Mouse (Mus musculus) hindbrain, postnatal 0 days (tissue): ENCODE measurements at regions not wholly inside any gene's neighbourhood (a gene's known extent, or its start where the extent isn't known, plus 50 kb on each side); places are given as distances from the start of the nearest gene placed in this dataset.

Experiments used
- ATAC-seq: fragments of 200-750 bp; cut with Nextera tagmentation; 2 replicates; pipeline ENCODE4 v1.8.0; 2017; ENCODE audit warnings: mild to moderate bottlenecking, moderate TSS enrichment, moderate library complexity
- DNase-seq: peaks from one replicate; pipeline ENCODE4 v3.0.0-alpha.2; 2015; ENCODE audit warnings: low spot score
- H3K27ac ChIP-seq: fragments of 300-500 bp; sonication (generic); 2 replicates; pipeline ENCODE4 v1.5.1; 2014; ENCODE audit warnings: mild to moderate bottlenecking
- H3K27me3 ChIP-seq: fragments of 300-500 bp; sonication (generic); 2 replicates; pipeline ENCODE4 v1.6.1; 2014; ENCODE audit warnings: low read length, mixed read lengths; ENCODE audit not compliant: insufficient read depth
- H3K36me3 ChIP-seq: fragments of 300-500 bp; sonication (generic); 2 replicates; pipeline ENCODE4 v1.6.1; 2014; ENCODE audit warnings: low read length, mixed read lengths; ENCODE audit not compliant: insufficient read depth
- H3K4me1 ChIP-seq: fragments of 300-500 bp; sonication (generic); 2 replicates; pipeline ENCODE4 v1.6.1; 2014; ENCODE audit warnings: antibody characterized with exemption, low read length, mixed read lengths; ENCODE audit not compliant: insufficient read depth
- H3K4me2 ChIP-seq: fragments of 300-500 bp; sonication (generic); 2 replicates; pipeline ENCODE4 v1.6.1; 2014; ENCODE audit warnings: low read depth, mild to moderate bottlenecking, low read length, moderate library complexity, mixed read lengths
- H3K4me3 ChIP-seq: fragments of 300-500 bp; sonication (generic); 2 replicates; pipeline ENCODE4 v1.5.1; 2014; ENCODE audit warnings: low read length
- H3K9ac ChIP-seq: fragments of 300-500 bp; sonication (generic); replicated peaks from 2 replicates; pipeline ENCODE4 v1.6.1; 2014; ENCODE audit warnings: mild to moderate bottlenecking, low read length, moderate library complexity, mixed read lengths
- H3K9me3 ChIP-seq: fragments of 300-500 bp; sonication (generic); 2 replicates; pipeline ENCODE4 v1.6.1; 2016; ENCODE audit warnings: low read length, mixed read lengths
- CTCF ChIP-seq: IDR thresholded peaks from 2 replicates; pipeline ENCODE4 v1.5.1; 2016; ENCODE audit warnings: antibody characterized with exemption, control low read depth, low read depth
- WGBS: fragments of 180-500 bp; shearing (Covaris S2); extraction: QIAGEN DNeasy Blood & Tissue Kit; methylation state at CpG from one replicate; pipeline ENCODE4 v1.1.7; 2014; 5-methylcytosine and 5-hydroxymethylcytosine counted together

DNA sequence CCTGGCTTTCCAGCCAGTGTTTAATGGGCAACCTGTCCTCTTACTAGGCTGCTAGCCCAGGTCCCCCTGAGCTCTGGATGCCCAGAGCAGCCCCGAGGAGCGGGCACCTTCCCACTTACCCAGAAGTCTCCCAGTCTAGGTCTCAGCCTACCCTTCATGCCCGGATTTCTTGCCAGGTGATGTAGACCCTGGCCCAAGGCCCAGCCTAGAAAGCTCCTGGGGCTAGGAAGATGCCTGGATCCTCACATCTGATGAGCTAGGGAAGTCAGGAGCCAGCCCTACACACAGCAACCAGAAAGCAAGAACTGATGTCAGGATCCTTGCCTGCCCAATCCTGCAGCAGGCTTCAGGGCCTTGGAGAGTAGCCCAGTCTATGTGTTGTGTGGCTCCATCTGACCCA lies 83.7 kb upstream of the Slc6a6 start:
- Histone ChIP-seq H3K27me3 (no peaks in the 10 kb centered on the region), H3K9ac (no peak overlapping the region), H3K9me3 (peaks cover 4% of the 10 kb centered on the region), H3K27ac (no peak overlapping the region), H3K36me3 (no peaks in the 10 kb centered on the region), H3K4me1 (no peaks in the 10 kb centered on the region), H3K4me2 (no peak overlapping the region), H3K4me3 (no peak overlapping the region)
- DNase-seq (no peak), ATAC-seq (no peak)
- WGBS: 80% methylated on average over 3 of the region's 3 CpGs
- TF ChIP-seq CTCF: no peak

DNA sequence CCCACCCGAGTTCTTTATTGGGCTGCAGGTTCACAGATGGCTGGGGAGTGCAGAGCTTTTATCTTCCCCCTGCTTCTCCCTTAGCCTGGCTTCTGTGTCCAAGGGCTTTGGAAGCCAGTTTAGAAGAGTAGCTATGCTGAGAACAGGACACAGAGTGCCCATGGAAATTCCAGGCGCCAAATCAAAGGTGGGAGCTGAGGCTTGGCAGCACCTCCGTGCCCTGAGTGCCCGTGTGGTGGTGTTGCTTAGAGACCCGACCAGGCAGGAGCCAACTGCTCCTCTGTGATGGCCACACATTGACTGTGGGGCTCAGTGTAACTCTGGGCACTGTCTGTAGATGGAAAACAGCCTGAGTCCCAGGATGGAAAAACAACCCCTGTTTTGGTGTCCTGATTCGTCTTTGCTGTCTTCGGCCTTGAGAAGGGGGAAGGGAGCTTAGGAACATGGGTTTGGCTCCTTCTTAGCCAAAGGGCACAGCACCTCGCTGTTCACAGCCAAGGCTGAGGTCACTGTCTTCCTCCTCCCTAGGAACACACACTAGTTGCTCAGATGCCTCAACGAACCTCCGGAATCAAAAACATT lies 77.1 kb upstream of the Slc6a6 start:
- Histone ChIP-seq H3K4me3 (no peak overlapping the region), H3K9me3 (peaks cover 4% of the 10 kb centered on the region), H3K36me3 (no peaks in the 10 kb centered on the region), H3K27me3 (no peaks in the 10 kb centered on the region), H3K4me1 (no peaks in the 10 kb centered on the region), H3K4me2 (no peak overlapping the region), H3K9ac (no peak overlapping the region), H3K27ac (no peak overlapping the region)
- ATAC-seq (peak; percentile 51; the same call in 1 of the 2 replicates), DNase-seq (peak; percentile 38)
- WGBS: 71% methylated on average over 10 of the region's 10 CpGs
- no peak for TF ChIP-seq CTCF

DNA sequence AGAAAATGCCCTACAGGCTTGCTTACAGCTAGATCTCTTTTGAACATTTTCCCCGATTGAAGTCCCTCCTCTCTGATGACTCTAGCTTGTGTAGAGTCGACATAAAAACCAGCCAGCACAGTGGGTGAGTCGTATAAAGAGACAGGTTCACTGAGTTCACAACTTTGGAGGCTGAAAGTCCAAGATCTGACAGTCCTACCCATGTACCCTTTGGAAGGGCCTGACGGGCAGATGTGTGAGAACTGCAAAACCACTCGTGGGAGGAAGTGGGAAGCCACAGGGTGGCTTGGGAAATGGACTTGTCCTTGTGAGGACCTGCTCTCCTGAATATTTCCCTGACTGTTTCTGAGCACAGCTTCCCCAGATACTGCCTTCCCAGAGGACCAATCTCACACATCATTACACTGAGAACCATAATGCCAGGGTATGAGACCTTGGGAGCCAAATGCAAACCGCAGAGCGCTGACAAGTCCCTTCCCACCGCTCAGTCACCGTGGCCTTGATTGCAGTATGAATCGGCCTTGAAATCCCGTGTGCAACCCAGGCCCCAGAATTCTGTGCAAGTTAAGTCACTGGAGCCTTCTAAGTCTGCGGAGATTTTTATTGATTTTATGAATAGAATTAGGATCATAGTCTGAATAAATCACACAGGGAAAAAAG lies 76.1 kb upstream of the Slc6a6 start:
- ATAC-seq (no peak), DNase-seq (no peak)
- no peak for TF ChIP-seq CTCF
- Histone ChIP-seq H3K27ac (no peak overlapping the region), H3K9ac (no peak overlapping the region), H3K4me1 (no peaks in the 10 kb centered on the region), H3K27me3 (no peaks in the 10 kb centered on the region), H3K4me3 (no peak overlapping the region), H3K4me2 (no peak overlapping the region), H3K36me3 (no peaks in the 10 kb centered on the region), H3K9me3 (peaks cover 3% of the 10 kb centered on the region)
- 75% methylated on average over 12 of the region's 12 CpGs for WGBS

DNA sequence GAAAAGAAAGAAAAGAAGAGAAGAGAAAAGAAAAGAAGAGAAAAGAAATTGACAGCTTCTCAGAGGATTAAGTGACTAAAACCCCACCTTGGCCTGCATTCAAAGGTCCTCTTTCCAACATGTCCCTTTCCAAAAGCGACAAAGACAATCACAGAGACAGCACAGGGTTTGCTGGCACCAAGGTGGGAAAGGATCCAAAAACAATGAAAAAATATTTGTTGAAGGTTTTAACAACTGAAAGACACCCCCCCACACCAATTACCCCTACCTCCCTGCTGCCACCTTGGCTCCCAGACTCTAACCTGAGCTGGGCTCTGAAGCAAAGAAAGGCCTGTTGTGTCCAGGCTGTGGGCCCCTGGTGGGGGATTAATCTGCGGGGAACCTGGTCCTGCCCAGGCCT lies 74.2 kb upstream of the Slc6a6 start:
- H3K36me3 ChIP-seq: no peaks in the 10 kb centered on the region
- no peaks in the 10 kb centered on the region for H3K9me3 ChIP-seq
- no peak overlapping the region for H3K4me2 ChIP-seq
- H3K9ac ChIP-seq: no peak overlapping the region
- no peak overlapping the region for H3K4me3 ChIP-seq
- H3K4me1 ChIP-seq: no peaks in the 10 kb centered on the region
- 21% methylated on average over 2 of the region's 2 CpGs for WGBS
- H3K27me3 ChIP-seq: no peaks in the 10 kb centered on the region
- DNase-seq: no peak
- no peak for ATAC-seq
- TF ChIP-seq CTCF: no peak
- no peak overlapping the region for H3K27ac ChIP-seq

DNA sequence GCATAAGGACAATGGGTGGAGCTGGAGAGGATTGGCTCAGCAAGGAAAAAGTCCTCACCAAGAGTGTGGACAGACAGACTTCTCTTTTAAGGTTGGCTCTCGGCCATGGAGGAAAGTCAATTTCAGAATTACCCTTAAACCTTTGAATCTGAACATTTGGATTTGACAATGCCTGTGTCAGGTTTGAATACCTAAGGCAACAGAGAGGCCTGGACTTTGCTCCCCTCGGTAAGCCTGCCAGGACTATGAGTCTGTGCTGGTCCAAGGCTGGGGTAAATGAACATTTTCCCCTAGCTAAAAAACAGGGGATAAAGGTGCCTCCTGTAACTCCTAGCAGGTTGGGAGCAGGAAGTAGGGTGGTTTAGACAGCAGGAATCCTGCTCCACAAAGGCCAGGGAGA lies 68.8 kb upstream of the Slc6a6 start:
- DNase-seq: no peak
- no peak overlapping the region for H3K4me2 ChIP-seq
- H3K36me3 ChIP-seq: no peaks in the 10 kb centered on the region
- WGBS: 72% methylated on average over 2 of the region's 2 CpGs
- no peak for ATAC-seq
- no peak overlapping the region for H3K4me3 ChIP-seq
- H3K9me3 ChIP-seq: no peaks in the 10 kb centered on the region
- no peak overlapping the region for H3K9ac ChIP-seq
- no peak overlapping the region for H3K27ac ChIP-seq
- no peak for TF ChIP-seq CTCF
- no peaks in the 10 kb centered on the region for H3K27me3 ChIP-seq
- H3K4me1 ChIP-seq: peaks cover 13% of the 10 kb centered on the region

DNA sequence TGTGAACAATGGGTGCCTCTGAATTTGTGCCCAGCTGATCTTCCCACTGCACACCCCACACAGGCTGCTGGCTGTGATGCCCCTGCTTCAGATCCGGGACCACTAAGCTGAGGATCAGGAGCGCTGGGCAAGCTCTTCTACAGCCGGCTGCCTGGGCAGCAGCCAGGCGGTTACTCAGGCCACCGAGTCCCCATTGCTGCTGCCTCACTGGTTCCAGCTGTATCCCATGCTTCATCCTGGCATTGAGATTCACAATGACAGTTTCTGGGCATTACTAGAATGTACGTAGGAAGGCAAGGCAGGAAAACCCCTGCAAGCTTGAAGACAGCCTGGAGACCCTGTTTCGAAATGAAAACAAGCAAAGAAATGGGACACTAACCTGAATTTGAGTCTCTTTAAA lies 67.3 kb upstream of the Slc6a6 start:
- no peaks in the 10 kb centered on the region for H3K27me3 ChIP-seq
- peaks cover 13% of the 10 kb centered on the region for H3K4me1 ChIP-seq
- peak overlapping the region; percentile 51 for H3K4me2 ChIP-seq
- 13% methylated on average over 7 of the region's 7 CpGs for WGBS
- no peak; the same call in 1 of the 2 replicates for TF ChIP-seq CTCF
- H3K9me3 ChIP-seq: no peaks in the 10 kb centered on the region
- H3K4me3 ChIP-seq: peak overlapping the region; percentile 18; the same call in 1 of the 2 replicates
- ATAC-seq (peak; percentile 85), DNase-seq (peak; percentile 90)
- H3K36me3 ChIP-seq: no peaks in the 10 kb centered on the region
- H3K27ac ChIP-seq: peak overlapping the region; percentile 90
- peak overlapping the region; percentile 48 for H3K9ac ChIP-seq

DNA sequence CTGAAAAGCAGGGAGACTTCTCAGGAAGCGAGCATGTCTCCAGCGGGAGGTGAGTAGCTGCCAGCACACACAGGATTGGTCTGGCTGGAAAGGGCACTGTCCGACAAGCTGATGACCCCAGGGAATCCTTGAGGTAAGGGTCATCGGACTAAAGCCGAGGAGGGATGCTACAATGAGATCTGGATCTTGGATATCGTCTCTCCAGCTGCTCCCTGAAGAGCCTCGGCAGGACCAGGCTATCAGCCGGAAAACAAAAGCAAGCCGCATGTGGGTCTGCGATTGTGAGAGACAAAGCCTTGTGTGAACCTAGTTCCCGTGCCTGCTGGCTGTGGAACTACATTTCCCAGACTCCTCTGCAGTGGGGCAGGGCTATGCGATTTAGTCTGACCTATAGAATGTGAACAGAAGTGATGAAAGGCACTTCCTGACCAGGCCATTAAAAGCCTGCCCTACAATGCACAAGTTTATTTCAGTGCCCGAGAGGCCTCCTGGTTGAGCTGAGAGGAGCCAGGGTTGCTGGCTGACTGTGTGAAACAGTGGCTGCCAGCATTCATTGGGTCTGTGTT lies 66.7 kb upstream of the Slc6a6 start:
- no peak for TF ChIP-seq CTCF
- Histone ChIP-seq H3K4me1 (peaks cover 13% of the 10 kb centered on the region), H3K4me2 (peak overlapping the region; percentile 51), H3K36me3 (no peaks in the 10 kb centered on the region), H3K9me3 (no peaks in the 10 kb centered on the region), H3K27ac (peak overlapping the region; percentile 90), H3K27me3 (no peaks in the 10 kb centered on the region), H3K9ac (peak overlapping the region; percentile 48), H3K4me3 (peak overlapping the region; percentile 18)
- under 1% methylated on average over 13 of the region's 13 CpGs for WGBS
- DNase-seq: peak; percentile 90
- ATAC-seq: peak; percentile 90
